Mouse (Mus musculus): Measurements from ENCODE around the gene Whamm.

Gene Whamm

DNA sequence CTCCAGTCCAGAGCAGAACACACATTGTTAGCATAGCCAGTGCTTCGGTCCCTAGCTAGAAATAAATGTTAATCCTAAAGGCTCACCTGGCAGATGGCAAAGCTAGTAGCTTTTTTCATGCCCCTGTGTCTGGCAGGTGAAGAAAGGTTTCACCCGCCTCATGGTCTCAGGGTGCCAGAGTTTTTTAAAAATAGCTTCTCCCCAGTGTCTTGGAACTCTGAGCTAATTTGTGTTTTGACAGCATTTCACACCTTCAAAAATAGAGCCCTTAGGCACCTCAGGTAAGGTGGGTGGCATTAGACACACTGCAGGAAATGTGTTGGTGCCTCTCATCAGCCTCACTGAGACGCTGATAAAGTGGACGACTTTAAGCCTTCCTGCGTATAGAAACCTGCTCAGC lies 24.0 kb downstream of the Whamm start:
- no peak for DNase-seq (ENCODE audit: low read depth in 2 of 2, low spot score in 2 of 2)

DNA sequence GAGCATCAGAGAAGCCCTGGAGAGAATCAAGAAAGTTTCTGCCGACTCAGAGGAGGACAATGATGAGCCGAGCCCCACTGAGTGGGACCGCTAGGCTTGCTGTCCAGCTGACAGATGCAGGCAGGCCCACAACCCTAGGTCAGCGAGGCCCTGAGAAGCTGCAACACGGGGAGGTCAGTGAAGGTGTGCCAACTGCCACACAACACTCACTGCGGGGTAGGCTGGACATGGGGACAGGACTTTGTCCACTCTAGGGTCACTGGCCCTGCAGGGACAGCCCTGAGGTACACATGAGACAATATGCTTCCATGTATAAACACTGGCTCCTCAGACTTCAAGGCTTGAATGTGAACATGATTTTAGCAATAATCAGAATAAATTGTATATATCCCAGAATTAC lies 25.0 kb downstream of the Whamm start:
- DNase-seq (ENCODE audit: low read depth in 2 of 2, low spot score in 2 of 2): no peak

DNA sequence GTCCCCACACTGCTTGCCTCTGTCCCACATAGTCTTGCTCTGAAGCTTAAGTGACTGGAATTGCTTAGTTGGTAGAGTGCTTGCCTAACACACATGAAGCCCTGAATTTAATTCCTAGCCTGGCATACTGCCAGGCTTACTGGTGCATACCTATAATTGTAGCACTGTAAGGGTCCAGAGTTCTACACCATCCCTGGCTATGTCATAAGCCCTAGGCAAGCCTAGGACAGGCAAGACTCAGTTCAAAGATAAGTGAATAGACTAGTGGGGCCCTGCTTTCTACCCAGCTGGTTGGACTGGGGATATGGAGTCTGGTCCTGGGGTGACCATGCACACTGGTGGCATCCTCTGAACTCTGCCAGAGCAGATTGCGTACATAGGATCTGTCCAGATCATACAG lies 26.6 kb downstream of the Whamm start:
- DNase-seq (ENCODE audit: low read depth in 2 of 2, low spot score in 2 of 2): no peak

- DNase-seq (ENCODE audit: low read depth in 2 of 2, low spot score in 2 of 2): no peak
These were observed 28.6 kb downstream of the Whamm start for GRCm38 (mm10) chr7:81599379-81600280.

GRCm38 (mm10) chr7:81604991-81605390 lies 33.9 kb downstream of the Whamm start:
- no peak for DNase-seq (ENCODE audit: low read depth in 2 of 2, low spot score in 2 of 2)

DNA sequence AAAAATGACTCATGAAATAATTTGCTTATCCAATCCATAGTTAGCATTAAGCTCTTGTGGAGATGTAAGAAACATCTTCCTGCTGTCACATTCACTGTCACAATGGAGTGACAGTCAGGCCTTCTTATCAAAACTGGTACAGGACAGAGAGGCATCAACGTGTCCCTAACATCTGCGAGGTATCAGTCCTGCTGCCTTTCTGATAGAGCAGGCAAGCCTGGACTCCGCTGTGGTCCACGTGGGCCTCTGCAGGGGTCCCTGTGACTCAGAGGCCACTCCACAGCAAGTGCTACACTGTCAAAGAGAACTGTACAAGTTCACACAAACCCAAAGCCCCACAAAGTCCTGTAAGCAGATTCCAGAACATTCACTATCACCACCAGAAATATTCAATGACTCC lies 34.4 kb downstream of the Whamm start:
- DNase-seq (ENCODE audit: low read depth in 2 of 2, low spot score in 2 of 2): no peak

DNA sequence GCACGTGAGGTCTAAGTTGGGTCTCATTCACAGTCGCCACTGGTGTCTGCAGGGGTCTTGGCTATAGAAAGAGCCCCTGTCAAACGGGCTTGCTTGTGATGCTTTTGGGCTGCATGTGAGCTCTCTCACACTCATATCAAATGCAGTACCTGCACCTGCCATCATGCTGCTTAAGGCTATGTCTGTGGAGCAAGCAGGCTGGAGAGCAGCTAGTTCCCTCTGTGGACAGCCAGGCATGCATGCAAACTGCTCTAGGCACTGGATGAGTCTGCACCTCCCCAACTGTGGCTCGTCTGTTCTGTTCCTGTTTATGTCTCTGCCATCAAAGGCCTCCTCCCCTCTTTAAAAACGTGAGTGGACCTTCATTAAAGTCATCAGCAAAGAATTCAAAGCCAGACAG lies 35.4 kb downstream of the Whamm start:
- no peak for DNase-seq (ENCODE audit: low read depth in 2 of 2, low spot score in 2 of 2)

GRCm38 (mm10) chr7:81610125-81610524 lies 39.1 kb downstream of the Whamm start:
- no peak for DNase-seq (ENCODE audit: low read depth in 2 of 2, low spot score in 2 of 2)

- DNase-seq (ENCODE audit: low read depth in 2 of 2, low spot score in 2 of 2): no peak
These were observed 42.0 kb downstream of the Whamm start for GRCm38 (mm10) chr7:81612856-81613635.

- no peak for DNase-seq (ENCODE audit: low read depth in 2 of 2, low spot score in 2 of 2)
These were observed 44.0 kb downstream of the Whamm start for GRCm38 (mm10) chr7:81615031-81615430.

DNA sequence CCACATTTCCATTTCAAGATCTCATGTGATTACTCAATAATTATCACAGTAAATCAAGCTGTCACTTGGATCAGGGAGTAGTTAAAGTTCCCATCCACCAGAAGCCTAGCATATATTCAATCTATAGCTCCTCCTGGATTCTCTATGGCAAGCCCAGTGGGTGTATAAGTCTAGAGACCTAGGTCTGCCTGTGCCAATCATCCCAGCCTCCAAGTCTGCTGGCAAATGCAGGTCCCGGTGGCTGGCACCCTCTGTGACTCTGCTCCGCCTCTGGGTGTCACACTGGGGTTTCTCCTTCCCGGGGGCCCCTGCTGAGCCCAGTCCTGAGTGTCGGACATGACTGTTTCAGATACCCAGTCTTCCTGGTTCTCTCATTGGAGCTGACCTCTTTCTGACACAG lies 51.7 kb downstream of the Whamm start:
- DNase-seq (ENCODE audit: low read depth in 2 of 2, low spot score in 2 of 2): no peak

GRCm38 (mm10) chr7:81623767-81624166 lies 52.7 kb downstream of the Whamm start:
- DNase-seq (ENCODE audit: low read depth in 2 of 2, low spot score in 2 of 2): no peak

- DNase-seq (ENCODE audit: low read depth in 2 of 2, low spot score in 2 of 2): peak; percentile 16 to 22
These were observed 55.4 kb downstream of the Whamm start for GRCm38 (mm10) chr7:81626460-81626859.

DNA sequence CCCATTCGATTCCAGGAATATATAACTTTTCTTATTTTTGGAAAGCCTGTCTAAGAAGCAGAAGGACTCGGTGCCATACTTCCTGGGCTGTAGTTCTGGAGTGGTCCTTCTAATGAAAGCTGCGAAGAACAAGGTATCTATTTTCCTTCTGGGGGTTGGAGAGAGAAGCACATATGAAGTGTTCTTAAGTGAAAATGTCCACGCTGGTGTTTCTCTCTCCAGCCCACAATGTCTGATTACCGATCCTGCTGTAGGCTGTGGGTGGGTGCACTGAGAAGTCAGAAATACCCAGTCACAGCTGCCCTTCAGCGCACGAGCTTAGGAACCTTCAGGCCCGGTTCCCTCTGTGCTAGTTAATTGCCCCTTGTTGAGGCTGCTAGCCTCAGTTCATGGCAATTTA lies 60.2 kb downstream of the Whamm start:
- no peak for DNase-seq (ENCODE audit: low read depth in 2 of 2, low spot score in 2 of 2)

DNA sequence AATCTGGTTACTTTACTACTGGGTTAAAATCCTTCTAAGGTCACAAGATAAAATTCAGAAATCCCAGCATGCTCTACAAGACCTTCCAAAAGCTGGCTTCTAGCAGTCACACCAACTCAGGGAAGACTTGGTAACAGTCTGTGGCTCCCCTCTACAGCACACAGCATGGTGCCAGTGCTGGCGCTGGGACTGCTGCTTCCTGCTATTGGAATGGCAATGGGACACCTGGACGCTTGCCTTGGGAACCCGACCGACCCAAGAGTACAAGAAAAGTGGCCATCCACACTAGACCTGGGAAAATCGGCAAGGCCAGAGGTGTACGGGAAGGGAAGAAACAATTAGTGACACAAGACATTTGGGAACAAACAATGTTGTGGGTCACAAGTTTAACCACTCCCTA lies 61.5 kb downstream of the Whamm start:
- DNase-seq (ENCODE audit: low read depth in 2 of 2, low spot score in 2 of 2): no peak

DNA sequence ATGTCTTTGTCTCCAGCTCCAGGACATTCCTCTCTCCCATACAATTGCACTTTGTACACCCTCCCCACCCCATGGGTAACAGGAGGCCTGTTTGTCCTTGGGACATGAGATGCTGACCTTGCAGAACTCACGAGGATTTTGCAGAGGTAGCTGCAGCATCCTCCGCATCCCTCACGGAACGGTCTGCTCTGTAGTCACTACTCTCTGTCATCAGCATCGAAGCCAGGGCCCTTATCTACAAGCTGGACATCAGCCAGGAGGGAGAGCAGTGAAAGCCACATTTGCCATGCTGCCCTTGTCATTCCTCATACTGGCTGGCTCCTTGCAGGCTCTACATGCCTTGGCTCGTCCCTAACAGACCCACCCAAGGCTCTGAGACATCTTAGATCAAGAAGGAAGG lies 70.0 kb downstream of the Whamm start:
- no peak for DNase-seq (ENCODE audit: low read depth in 2 of 2, low spot score in 2 of 2)

GRCm38 (mm10) chr7:81644551-81645235 lies 73.6 kb downstream of the Whamm start:
- no peak for DNase-seq (ENCODE audit: low read depth in 2 of 2, low spot score in 2 of 2)
